Mouse (Mus musculus): ENCODE results near the gene Mapkapk2.
"Not testable (repeated sequence)": the region's sequence is repeated elsewhere in the genome, so short reads cannot be mapped to it uniquely, and the experiment has no call there.

The Mapkapk2 gene

GRCm38 (mm10) chr1:131097700-131098094 lies at the start of gene Mapkapk2:
Gene Mapkapk2, minus strand, starts transcription at chr1:131097826.
- peak; percentile 98 for DNase-seq (ENCODE audit: low read depth)

GRCm38 (mm10) chr1:131146181-131146614 lies 48.6 kb upstream of the Mapkapk2 start:
- DNase-seq (ENCODE audit: low read depth): no peak

GRCm38 (mm10) chr1:131145222-131145621 lies 47.6 kb upstream of the Mapkapk2 start:
- not testable (repeated sequence) for DNase-seq (ENCODE audit: low read depth)

GRCm38 (mm10) chr1:131142472-131142871 lies 44.8 kb upstream of the Mapkapk2 start:
- DNase-seq (ENCODE audit: low read depth): no peak

GRCm38 (mm10) chr1:131141449-131141848 lies 43.8 kb upstream of the Mapkapk2 start:
- DNase-seq (ENCODE audit: low read depth): peak; percentile 60

GRCm38 (mm10) chr1:131139102-131140095 lies 41.8 kb upstream of the Mapkapk2 start:
- peak; percentile 63 for DNase-seq (ENCODE audit: low read depth)

GRCm38 (mm10) chr1:131138191-131139016 lies 40.8 kb upstream of the Mapkapk2 start, which contains the start of gene Dyrk3:
Gene Dyrk3, minus strand, starts transcription at chr1:131138340.
- DNase-seq (ENCODE audit: low read depth): peak; percentile 97

- no peak for DNase-seq (ENCODE audit: low read depth)
Measured at GRCm38 (mm10) chr1:131137717-131138118, 40.1 kb upstream of the Mapkapk2 start.

- no peak for DNase-seq (ENCODE audit: low read depth)
Measured at GRCm38 (mm10) chr1:131137111-131137510, 39.5 kb upstream of the Mapkapk2 start.

GRCm38 (mm10) chr1:131135960-131136629 lies 38.5 kb upstream of the Mapkapk2 start:
- no peak for DNase-seq (ENCODE audit: low read depth)

- peak; percentile 40 for DNase-seq (ENCODE audit: low read depth)
Measured at GRCm38 (mm10) chr1:131134942-131135522, 37.4 kb upstream of the Mapkapk2 start.

- no peak for DNase-seq (ENCODE audit: low read depth)
Measured at GRCm38 (mm10) chr1:131134231-131134630, 36.6 kb upstream of the Mapkapk2 start.

- peak; percentile 91 for DNase-seq (ENCODE audit: low read depth)
Measured at GRCm38 (mm10) chr1:131125987-131126744, 28.5 kb upstream of the Mapkapk2 start.

- DNase-seq (ENCODE audit: low read depth): peak; percentile 54
Measured at GRCm38 (mm10) chr1:131123522-131124265, 26.1 kb upstream of the Mapkapk2 start.

GRCm38 (mm10) chr1:131121987-131122386 lies 24.4 kb upstream of the Mapkapk2 start:
- DNase-seq (ENCODE audit: low read depth): peak; percentile 37

GRCm38 (mm10) chr1:131119026-131119425 lies 21.4 kb upstream of the Mapkapk2 start:
- DNase-seq (ENCODE audit: low read depth): peak; percentile 50

GRCm38 (mm10) chr1:131118530-131118929 lies 20.9 kb upstream of the Mapkapk2 start:
- DNase-seq (ENCODE audit: low read depth): peak; percentile 66

- peak; percentile 41 for DNase-seq (ENCODE audit: low read depth)
Measured at GRCm38 (mm10) chr1:131116430-131117011, 18.9 kb upstream of the Mapkapk2 start.

- DNase-seq (ENCODE audit: low read depth): peak; percentile 94
Measured at GRCm38 (mm10) chr1:131115932-131116331, 18.3 kb upstream of the Mapkapk2 start.
